Mouse (Mus musculus) testis, adult 10 weeks (tissue): ENCODE results near the gene Galnt17. TPM values are rescaled to one million over a fixed set of nuclear protein-coding genes. Genes with fewer than 3 reads are reported as not detected.

Experiments
- polyA plus RNA-seq: library from polyadenylated mRNA; stranded (reverse); fragments of 350-450 nt; fragmentation: Illumina TruSeq; extraction: RNeasy Lipid Tissue Mini Kit (QIAGEN cat#74804); gene quantifications from one replicate; pipeline ENCODE4 v1.2.3, GENCODE M21; 2014; ENCODE audit warnings: low read depth, low replicate concordance

Gene Galnt17
- polyA plus RNA-seq = 0.95 TPM

DNA sequence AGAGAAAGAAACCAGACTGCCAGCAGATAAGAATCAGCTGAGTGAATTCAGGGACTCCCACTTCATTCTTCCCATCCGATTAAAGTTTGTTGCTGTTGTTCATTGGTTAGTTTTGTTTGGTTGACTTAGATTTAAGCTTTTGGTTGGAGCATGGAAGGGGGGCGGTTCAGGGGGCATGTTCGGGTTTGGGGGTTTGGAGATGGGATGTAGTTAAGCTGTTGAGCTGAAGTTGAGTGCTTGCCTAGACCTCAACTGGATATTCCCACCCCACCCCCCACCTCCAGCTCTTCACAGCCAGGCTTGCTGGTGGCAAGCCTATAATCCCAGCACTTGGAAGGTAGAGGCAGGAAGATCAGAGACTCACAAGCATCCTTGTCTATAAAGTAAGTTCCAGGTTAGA is at the start of gene Galnt17:
Gene Galnt17, minus strand, starts transcription at position 101 of the 400 bp plus-strand sequence.

